Mouse (Mus musculus) bone marrow, adult 2 months (tissue): ENCODE measurements at regions not wholly inside any gene's neighbourhood (a gene's known extent, or its start where the extent isn't known, plus 50 kb on each side); places are given as distances from the start of the nearest gene placed in this dataset.

Experiments
- H3K27ac ChIP-seq: fragments of 200-500 bp; 2 replicates; pipeline ENCODE4 v1.5.1; 2012; ENCODE audit warnings: low read depth, mild to moderate bottlenecking, control low read depth, inconsistent platforms, low read length; ENCODE audit not compliant: control insufficient read depth, poor library complexity, insufficient read depth
- H3K4me1 ChIP-seq: fragments of 200-500 bp; 2 replicates; pipeline ENCODE4 v1.6.1; 2011; ENCODE audit warnings: low read length; ENCODE audit not compliant: control insufficient read depth, insufficient read depth
- H3K4me3 ChIP-seq: fragments of 200-500 bp; replicated peaks from 2 replicates; pipeline ENCODE3; 2011; ENCODE audit warnings: mild to moderate bottlenecking, low read depth, low read length, control low read depth; ENCODE audit not compliant: control insufficient read depth
- CTCF ChIP-seq: fragments of 200-500 bp; IDR thresholded peaks from 2 replicates; pipeline ENCODE4 v1.5.1; 2011; ENCODE audit warnings: low read length, control low read depth; ENCODE audit not compliant: control insufficient read depth, insufficient read depth
- POLR2A ChIP-seq: fragments of 200-500 bp; IDR thresholded peaks from 2 replicates; pipeline ENCODE4 v1.6.1; 2011; ENCODE audit warnings: low read depth, mild to moderate bottlenecking, control low read depth, low read length, borderline replicate concordance; ENCODE audit not compliant: control insufficient read depth
- WGBS: fragments of 180-500 bp; shearing (Covaris S2); methylation state at CpG from one replicate; pipeline ENCODE4 v1.1.7; 2018; 5-methylcytosine and 5-hydroxymethylcytosine counted together

DNA sequence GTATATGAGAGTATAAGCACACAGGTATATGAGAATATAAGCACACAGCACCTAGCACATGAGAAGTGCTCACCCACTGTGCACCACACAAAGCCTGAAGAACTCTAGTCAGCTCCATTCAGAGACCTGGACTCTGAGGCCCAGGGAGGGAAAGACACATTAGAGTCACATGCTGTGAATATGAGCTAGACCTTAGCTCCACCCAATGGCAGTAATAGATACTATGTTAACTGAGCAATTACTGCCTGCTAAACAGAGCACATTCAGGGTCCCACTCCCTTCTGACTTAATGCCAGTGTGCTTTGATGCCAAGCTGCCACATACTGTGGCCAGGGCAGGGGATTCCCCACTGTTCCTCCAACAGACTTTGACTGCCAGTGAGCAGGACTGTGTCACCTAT lies 89.2 kb downstream of the Gm26897 start:
- no peak overlapping the region for H3K27ac ChIP-seq

GRCm38 (mm10) chr5:111823420-111823819 lies 89.7 kb downstream of the Gm26897 start:
- 64% methylated on average over 4 of the region's 4 CpGs for WGBS
- Histone ChIP-seq H3K27ac (no peak overlapping the region), H3K4me1 (no peaks in the 10 kb centered on the region), H3K4me3 (no peak overlapping the region)
- TF ChIP-seq CTCF (no peak), POLR2A (no peak)

More for the DNA sequence above, 89.2 kb downstream of the Gm26897 start:
- Histone ChIP-seq H3K4me3 (no peak overlapping the region), H3K4me1 (no peaks in the 10 kb centered on the region)
- TF ChIP-seq POLR2A (no peak), CTCF (no peak)

- TF ChIP-seq POLR2A: no peak
- TF ChIP-seq CTCF: no peak
- Histone ChIP-seq H3K4me3 (no peak overlapping the region), H3K4me1 (no peaks in the 10 kb centered on the region), H3K27ac (no peak overlapping the region)
- 45% methylated on average over 5 of the region's 5 CpGs for WGBS
Measured at GRCm38 (mm10) chr5:111823842-111824241, 90.1 kb downstream of the Gm26897 start.

DNA sequence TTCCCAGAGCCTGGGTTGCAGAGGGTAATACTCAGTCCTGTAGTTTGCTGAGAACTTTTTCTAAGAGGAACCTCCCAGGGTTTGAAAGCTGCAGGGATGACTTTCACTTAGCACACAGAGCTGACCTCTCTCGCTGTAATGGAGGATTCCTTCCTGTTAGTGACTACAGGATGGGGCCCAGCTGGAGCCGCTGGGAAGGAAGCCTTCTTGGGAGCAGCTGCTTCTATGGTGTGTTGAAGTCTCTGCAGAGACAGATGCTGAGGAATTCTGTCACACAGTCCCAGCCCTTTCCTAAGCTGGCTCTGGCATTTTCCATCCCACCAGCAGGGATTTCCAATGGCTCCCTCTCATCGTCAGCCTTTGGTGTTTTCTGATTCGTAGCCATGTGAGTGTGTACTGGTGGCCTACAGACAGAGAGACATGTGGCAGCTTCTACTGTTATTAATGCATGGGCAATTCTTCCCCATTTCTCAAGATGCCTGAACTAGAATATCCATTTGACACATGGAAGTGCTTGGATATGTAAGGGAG lies 90.9 kb downstream of the Gm26897 start:
- Histone ChIP-seq H3K4me3 (no peak overlapping the region), H3K4me1 (no peaks in the 10 kb centered on the region), H3K27ac (no peak overlapping the region)
- WGBS: 63% methylated on average over 4 of the region's 4 CpGs
- no peak for TF ChIP-seq POLR2A
- no peak for TF ChIP-seq CTCF

GRCm38 (mm10) chr5:111829891-111830290 lies 96.2 kb downstream of the Gm26897 start:
- H3K4me1 ChIP-seq: no peaks in the 10 kb centered on the region
- TF ChIP-seq POLR2A (no peak), CTCF (no peak)
- H3K27ac ChIP-seq: no peak overlapping the region
- no peak overlapping the region for H3K4me3 ChIP-seq
- WGBS: 91% methylated on average over 6 of the region's 6 CpGs

DNA sequence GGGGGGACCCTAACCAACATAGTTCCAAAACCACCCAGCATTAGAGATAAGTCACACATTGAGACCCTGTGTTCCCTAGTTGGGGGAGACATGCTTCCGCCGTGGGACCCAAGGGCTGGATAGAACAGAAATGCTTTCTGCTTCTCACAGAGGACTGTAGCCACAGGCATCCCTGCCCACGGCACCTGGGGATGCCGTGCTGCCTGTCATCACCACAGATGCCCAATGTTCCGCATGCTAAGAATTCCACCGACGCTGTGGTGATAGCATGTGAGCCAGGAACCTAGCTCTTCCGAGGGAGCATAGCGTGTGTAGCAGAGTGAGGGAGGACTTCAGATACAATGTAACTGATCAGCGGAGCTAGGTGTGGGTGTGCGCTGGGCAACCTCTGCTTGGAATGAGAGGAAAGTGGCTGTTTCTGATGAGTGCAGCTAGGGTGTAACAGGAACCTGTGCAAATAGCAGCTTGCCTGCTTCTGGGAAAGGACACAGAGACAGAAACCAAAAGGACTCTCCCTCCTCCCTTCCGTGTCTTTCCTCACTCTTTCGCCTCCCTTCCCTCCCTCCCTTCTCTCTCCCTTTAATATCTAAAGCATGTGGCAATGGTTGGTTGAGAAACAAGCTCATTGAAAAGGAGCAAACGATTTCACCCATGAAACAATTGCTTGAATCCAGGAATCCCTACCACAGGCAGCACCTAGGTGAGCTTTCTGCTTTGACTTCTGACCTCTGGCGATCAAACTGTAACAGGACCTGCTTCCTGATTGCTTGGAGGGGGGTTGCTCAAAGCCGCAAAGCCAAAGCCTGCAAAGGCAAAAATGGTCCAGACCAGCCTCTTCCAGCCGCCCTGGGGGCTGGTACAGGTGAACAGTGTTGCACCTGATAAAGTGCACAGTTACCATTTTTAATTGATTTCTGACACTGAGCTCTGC lies 102.3 kb downstream of the Gm26897 start:
- no peak overlapping the region for H3K27ac ChIP-seq
- TF ChIP-seq CTCF: no peak
- TF ChIP-seq POLR2A: no peak
- no peaks in the 10 kb centered on the region for H3K4me1 ChIP-seq
- 64% methylated on average over 17 of the region's 17 CpGs for WGBS
- no peak overlapping the region for H3K4me3 ChIP-seq

GRCm38 (mm10) chr5:111836668-111837234 lies 103.0 kb downstream of the Gm26897 start:
- H3K27ac ChIP-seq: no peak overlapping the region
- WGBS: 71% methylated on average over 14 of the region's 14 CpGs
- no peak for TF ChIP-seq POLR2A
- no peak for TF ChIP-seq CTCF
- H3K4me1 ChIP-seq: no peaks in the 10 kb centered on the region
- H3K4me3 ChIP-seq: no peak overlapping the region

- Histone ChIP-seq H3K4me3 (no peak overlapping the region), H3K27ac (no peak overlapping the region), H3K4me1 (no peaks in the 10 kb centered on the region)
- TF ChIP-seq CTCF (no peak), POLR2A (no peak)
- 30% methylated on average over 17 of the region's 17 CpGs for WGBS
Measured at GRCm38 (mm10) chr5:111842461-111842860, 108.7 kb downstream of the Gm26897 start.
